Mouse (Mus musculus) forebrain, embryonic 13.5 days (tissue): ENCODE measurements around the gene Mfrp. TPM values are rescaled to one million over a fixed set of nuclear protein-coding genes. Genes with fewer than 3 reads are reported as not detected.
"Not testable (repeated sequence)": the region's sequence is repeated elsewhere in the genome, so short reads cannot be mapped to it uniquely, and the experiment has no call there.

Source experiments
- ATAC-seq: fragments of 200-750 bp; cut with Nextera tagmentation; 2 replicates; pipeline ENCODE4 v1.8.0; 2017
- H3K27ac ChIP-seq: fragments of 300-500 bp; sonication (generic); 2 replicates; pipeline ENCODE4 v1.5.1; 2015; ENCODE audit warnings: inconsistent platforms, mild to moderate bottlenecking, moderate library complexity
- H3K27me3 ChIP-seq: fragments of 300-500 bp; sonication (generic); 2 replicates; pipeline ENCODE4 v1.6.1; 2015; ENCODE audit warnings: mild to moderate bottlenecking, inconsistent platforms
- H3K36me3 ChIP-seq: fragments of 300-500 bp; sonication (generic); 2 replicates; pipeline ENCODE4 v1.6.1; 2015; ENCODE audit warnings: mild to moderate bottlenecking, inconsistent platforms; ENCODE audit not compliant: poor library complexity, severe bottlenecking
- H3K4me1 ChIP-seq: fragments of 300-500 bp; sonication (generic); 2 replicates; pipeline ENCODE4 v1.6.1; 2015; ENCODE audit warnings: inconsistent platforms
- H3K4me2 ChIP-seq: fragments of 300-500 bp; sonication (generic); 2 replicates; pipeline ENCODE4 v1.6.1; 2015; ENCODE audit warnings: inconsistent platforms, mild to moderate bottlenecking, moderate library complexity
- H3K4me3 ChIP-seq: fragments of 300-500 bp; sonication (generic); 2 replicates; pipeline ENCODE4 v1.5.1; 2015; ENCODE audit warnings: mild to moderate bottlenecking, inconsistent platforms
- H3K9ac ChIP-seq: fragments of 300-500 bp; sonication (generic); 2 replicates; pipeline ENCODE4 v1.6.1; 2015; ENCODE audit warnings: mild to moderate bottlenecking, inconsistent platforms
- H3K9me3 ChIP-seq: fragments of 300-500 bp; sonication (generic); replicated peaks from 2 replicates; pipeline ENCODE4 v1.6.1; 2016; ENCODE audit warnings: inconsistent platforms
- WGBS: fragments of 180-500 bp; shearing (Covaris S2); methylation state at CpG from one replicate; pipeline ENCODE4 v1.1.7; 2015; 5-methylcytosine and 5-hydroxymethylcytosine counted together
- polyA plus RNA-seq: library from polyadenylated mRNA; unstranded; fragments of >200 nt; fragmentation: Nextera tagmentation; extraction: Ambion mirVana; gene quantifications from 2 replicates; pipeline ENCODE4 v1.2.1, GENCODE M21; 2015

Mfrp gene
- polyA plus RNA-seq, 1 experiment from 2014 or later: 0.23 TPM

- peak overlapping the region; percentile 45; the same call in 1 of the 2 replicates for H3K9ac ChIP-seq
- peaks cover 31% of the 10 kb centered on the region for H3K36me3 ChIP-seq
- no peak overlapping the region for H3K27ac ChIP-seq
- H3K9me3 ChIP-seq: no peaks in the 10 kb centered on the region
- ATAC-seq: no peak
- WGBS: 77% methylated on average over 31 of the region's 31 CpGs
- H3K4me3 ChIP-seq: no peak overlapping the region
- peaks cover 62% of the 10 kb centered on the region for H3K4me1 ChIP-seq
- peak overlapping the region; percentile 46 for H3K4me2 ChIP-seq
- H3K27me3 ChIP-seq: no peaks in the 10 kb centered on the region
Observed at GRCm38 (mm10) chr9:44108269-44109055, 6.9 kb downstream of the Mfrp start.

- H3K27me3 ChIP-seq: no peaks in the 10 kb centered on the region
- 0 out of 2 replicates have a peak overlapping the region, but pooled peaks have one; percentile 43 for H3K9ac ChIP-seq
- peak overlapping the region; percentile 46 for H3K4me2 ChIP-seq
- H3K4me1 ChIP-seq: peaks cover 69% of the 10 kb centered on the region
- 32% methylated on average over 9 of the region's 9 CpGs for WGBS
- H3K27ac ChIP-seq: no peak overlapping the region
- no peaks in the 10 kb centered on the region for H3K9me3 ChIP-seq
- peak overlapping the region; percentile 7; the same call in 1 of the 2 replicates for H3K4me3 ChIP-seq
- ATAC-seq: no peak
- peaks cover 24% of the 10 kb centered on the region for H3K36me3 ChIP-seq
Observed at GRCm38 (mm10) chr9:44109360-44110095, 8.0 kb downstream of the Mfrp start.

- H3K27ac ChIP-seq, H3K36me3 ChIP-seq, H3K27me3 ChIP-seq, H3K9me3 ChIP-seq, H3K4me3 ChIP-seq, H3K9ac ChIP-seq, ATAC-seq: not testable (repeated sequence)
- Histone ChIP-seq H3K4me1 (peaks cover 59% of the 10 kb centered on the region), H3K4me2 (peak overlapping the region; percentile 65)
- 73% methylated on average over 10 of the region's 12 CpGs for WGBS
Observed at GRCm38 (mm10) chr9:44111909-44112308, 10.4 kb downstream of the Mfrp start.

DNA sequence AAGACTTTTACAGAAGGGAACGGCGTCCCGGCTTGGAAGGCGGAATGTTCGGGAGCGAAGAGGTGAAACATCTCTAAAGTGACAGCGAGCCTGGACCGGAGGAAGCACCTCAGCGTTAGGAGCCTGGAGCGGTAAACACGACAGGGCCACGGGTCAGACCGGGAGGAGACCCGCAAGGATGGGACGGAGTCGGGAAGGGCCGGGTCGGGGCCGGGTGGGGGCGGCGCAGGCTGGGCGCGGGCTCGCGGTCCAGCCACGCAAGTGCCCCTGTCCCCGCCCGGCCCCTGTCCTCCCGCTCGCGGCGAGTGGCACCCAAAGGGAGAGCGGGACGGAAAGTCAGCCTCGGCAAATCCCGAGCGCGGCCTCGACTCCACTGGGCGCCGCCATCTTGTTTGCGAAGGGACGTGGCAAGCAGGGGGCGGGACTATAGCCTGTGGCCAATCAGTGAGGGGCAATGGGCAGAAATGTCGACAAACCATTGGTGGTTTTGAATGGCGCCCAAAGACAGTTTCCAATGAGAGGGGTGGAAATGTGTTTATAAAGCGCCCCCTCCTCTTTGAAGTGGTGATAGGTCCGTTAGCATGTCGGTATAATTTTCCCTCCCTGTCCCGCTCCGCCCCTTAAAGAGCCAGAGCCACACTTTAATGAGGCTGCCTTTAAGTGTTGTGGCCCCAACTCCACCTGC lies 11.7 kb downstream of the Mfrp start, which contains the start of the genes Gm49380 and Rnf26:
Gm49380 (minus strand) TSS at position 396 of the 685 bp plus-strand sequence.
Rnf26 (minus strand) TSS at position 413 of the 685 bp plus-strand sequence.
- H3K4me1 ChIP-seq: peaks cover 46% of the 10 kb centered on the region
- under 1% methylated on average over 50 of the region's 51 CpGs for WGBS
- H3K9me3 ChIP-seq: no peaks in the 10 kb centered on the region
- no peaks in the 10 kb centered on the region for H3K27me3 ChIP-seq
- H3K36me3 ChIP-seq: peaks cover 6% of the 10 kb centered on the region; the same call in 1 of the 2 replicates
- peak within 1 kb of the TSS; percentile 48; the same call in 1 of the 2 replicates for H3K27ac ChIP-seq
- H3K9ac ChIP-seq: peak within 1 kb of the TSS; percentile 84
- peak; percentile 97 for ATAC-seq
- H3K4me2 ChIP-seq: peak within 1 kb of the TSS; percentile 65
- peak within 1 kb of the TSS; percentile 74 for H3K4me3 ChIP-seq

GRCm38 (mm10) chr9:44114453-44114852 lies 12.9 kb downstream of the Mfrp start:
- peaks cover 3% of the 10 kb centered on the region; the same call in 1 of the 2 replicates for H3K9me3 ChIP-seq
- 93% methylated on average over 2 of the region's 2 CpGs for whole genome bisulfite sequencing
- ATAC-seq: no peak

DNA sequence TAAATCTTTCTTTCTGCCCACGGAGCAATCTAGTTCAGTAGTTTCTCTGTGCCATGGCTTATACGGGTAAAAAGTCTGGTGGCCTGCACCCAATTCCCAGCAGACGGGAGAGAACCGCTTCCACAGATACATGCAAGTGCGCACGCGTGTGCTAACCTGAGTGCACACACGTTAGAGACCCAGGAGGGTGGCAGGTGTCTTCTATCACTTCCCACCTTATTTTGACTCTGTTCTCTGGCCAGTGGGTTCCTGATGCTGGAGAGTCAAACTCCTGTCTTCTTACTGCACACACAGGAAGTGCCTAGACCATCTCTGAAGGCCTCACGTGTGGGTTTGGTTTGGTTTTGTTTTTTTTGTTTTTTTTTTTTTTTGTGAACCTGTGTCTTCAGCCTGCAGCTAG lies 14.1 kb downstream of the Mfrp start:
- WGBS: 93% methylated on average over 9 of the region's 9 CpGs
- no peaks in the 10 kb centered on the region for H3K27me3 ChIP-seq
- H3K36me3 ChIP-seq: no peaks in the 10 kb centered on the region
- H3K4me3 ChIP-seq: no peak overlapping the region
- ATAC-seq: no peak
- H3K9ac ChIP-seq: no peak overlapping the region
- no peak overlapping the region for H3K4me2 ChIP-seq
- no peak overlapping the region for H3K27ac ChIP-seq
- peaks cover 3% of the 10 kb centered on the region; the same call in 1 of the 2 replicates for H3K9me3 ChIP-seq
- H3K4me1 ChIP-seq: peaks cover 23% of the 10 kb centered on the region

More at GRCm38 (mm10) chr9:44114453-44114852, 12.9 kb downstream of the Mfrp start:
- Histone ChIP-seq H3K9ac (no peak overlapping the region), H3K4me2 (no peak overlapping the region), H3K36me3 (no peaks in the 10 kb centered on the region), H3K4me1 (peaks cover 34% of the 10 kb centered on the region), H3K4me3 (no peak overlapping the region), H3K27me3 (no peaks in the 10 kb centered on the region), H3K27ac (no peak overlapping the region)

- no peak overlapping the region for H3K9ac ChIP-seq
- peaks cover 19% of the 10 kb centered on the region for H3K4me1 ChIP-seq
- H3K9me3 ChIP-seq: peaks cover 3% of the 10 kb centered on the region; the same call in 1 of the 2 replicates
- H3K27me3 ChIP-seq: no peaks in the 10 kb centered on the region
- no peaks in the 10 kb centered on the region for H3K36me3 ChIP-seq
- no peak overlapping the region for H3K4me3 ChIP-seq
- no peak overlapping the region for H3K27ac ChIP-seq
- ATAC-seq: no peak
- WGBS: 92% methylated on average over 4 of the region's 4 CpGs
- no peak overlapping the region for H3K4me2 ChIP-seq
Observed at GRCm38 (mm10) chr9:44116182-44116581, 14.7 kb downstream of the Mfrp start.

GRCm38 (mm10) chr9:44119011-44119410 lies 17.5 kb downstream of the Mfrp start:
- H3K27me3 ChIP-seq: no peaks in the 10 kb centered on the region
- H3K4me2 ChIP-seq: no peak overlapping the region
- no peak overlapping the region for H3K27ac ChIP-seq
- no peak overlapping the region for H3K4me3 ChIP-seq
- H3K4me1 ChIP-seq: peaks cover 2% of the 10 kb centered on the region; the same call in 1 of the 2 replicates
- 47% methylated on average over 5 of the region's 5 CpGs for WGBS
- ATAC-seq: no peak
- H3K9me3 ChIP-seq: peaks cover 3% of the 10 kb centered on the region; the same call in 1 of the 2 replicates
- no peak overlapping the region for H3K9ac ChIP-seq
- no peaks in the 10 kb centered on the region for H3K36me3 ChIP-seq

- ATAC-seq: no peak
- Histone ChIP-seq H3K27ac (no peak overlapping the region), H3K27me3 (no peaks in the 10 kb centered on the region), H3K4me1 (0 out of 2 replicates have a peak, but pooled peaks cover 1% of the 10 kb centered on the region), H3K36me3 (no peaks in the 10 kb centered on the region), H3K9ac (no peak overlapping the region), H3K4me3 (no peak overlapping the region), H3K9me3 (peaks cover 3% of the 10 kb centered on the region; the same call in 1 of the 2 replicates), H3K4me2 (no peak overlapping the region)
- 83% methylated on average over 8 of the region's 8 CpGs for WGBS
Observed at GRCm38 (mm10) chr9:44119948-44120465, 18.5 kb downstream of the Mfrp start.

DNA sequence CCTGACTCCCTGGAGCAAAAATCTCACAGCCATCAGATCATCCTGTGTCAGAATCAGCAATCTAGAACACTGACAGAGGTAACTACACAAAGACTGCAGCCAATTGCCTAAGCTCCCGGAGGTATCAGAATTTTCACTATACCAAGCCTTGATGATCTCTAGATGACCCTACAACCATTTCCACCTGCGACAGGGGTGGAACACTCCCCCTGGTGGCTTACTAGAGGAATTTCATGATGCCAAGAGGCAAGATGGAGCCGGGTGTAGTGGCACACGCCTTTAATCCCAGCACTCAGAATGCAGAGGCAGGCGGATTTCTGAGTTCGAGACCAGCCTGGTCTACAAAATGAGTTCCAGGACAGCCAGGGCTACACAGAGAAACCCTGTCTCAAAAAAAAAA lies 22.8 kb downstream of the Mfrp start:
- Histone ChIP-seq H3K4me3 (no peak overlapping the region), H3K27me3 (peaks cover 6% of the 10 kb centered on the region; the same call in 1 of the 2 replicates), H3K9ac (no peak overlapping the region), H3K36me3 (no peaks in the 10 kb centered on the region), H3K27ac (no peak overlapping the region), H3K4me2 (no peak overlapping the region), H3K4me1 (peaks cover 18% of the 10 kb centered on the region), H3K9me3 (no peaks in the 10 kb centered on the region)
- no peak for ATAC-seq
- WGBS: 70% methylated on average over 6 of the region's 6 CpGs

DNA sequence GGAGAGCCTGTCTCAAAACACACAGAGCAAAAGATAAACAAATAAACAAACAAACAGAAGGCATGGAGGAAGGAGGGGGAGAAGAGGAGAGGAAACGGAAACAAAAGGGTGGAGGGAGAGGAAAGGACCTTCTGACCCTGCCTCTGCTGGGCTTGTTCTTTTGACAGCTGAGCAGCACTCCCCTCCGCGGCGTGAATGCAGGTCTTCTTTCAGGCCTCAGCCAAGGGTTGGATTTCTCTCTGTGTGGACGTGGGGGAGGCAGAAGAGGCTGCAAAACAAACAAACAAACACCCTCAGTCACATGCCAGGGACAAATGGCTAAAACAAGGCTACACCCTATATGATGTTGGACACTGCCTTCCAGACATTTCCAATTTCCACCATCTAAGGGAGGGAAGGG lies 23.5 kb downstream of the Mfrp start:
- Histone ChIP-seq H3K4me2 (no peak overlapping the region), H3K27ac (no peak overlapping the region), H3K4me1 (peaks cover 23% of the 10 kb centered on the region), H3K27me3 (peaks cover 6% of the 10 kb centered on the region; the same call in 1 of the 2 replicates), H3K4me3 (no peak overlapping the region), H3K9ac (no peak overlapping the region), H3K9me3 (no peaks in the 10 kb centered on the region), H3K36me3 (no peaks in the 10 kb centered on the region)
- 68% methylated on average over 5 of the region's 5 CpGs for WGBS
- no peak for ATAC-seq
